Mouse (Mus musculus): ENCODE data around the gene Kank2. TPM values are rescaled to one million over a fixed set of nuclear protein-coding genes. Genes with fewer than 3 reads are reported as not detected.

Gene Kank2
- polyA plus RNA-seq, 1 experiment from 2014 or later: 9.9 TPM

GRCm38 (mm10) chr9:21723377-21724146, 75.0 kb downstream of the Kank2 start, which contains the start of gene Ldlr:
Gene Ldlr, plus strand, starts transcription at chr9:21723483.
- Histone ChIP-seq H3K4me3 (peak within 1 kb of the TSS; percentile 80), H3K27ac (replicated peaks) (peak within 1 kb of the TSS; percentile 95), H3K9ac (replicated peaks) (peak within 1 kb of the TSS; percentile 69), H3K27me3 (no peaks in the 10 kb centered on the region), H3K36me3 (peaks cover 18% of the 10 kb centered on the region), H3K9me3 (no peaks in the 10 kb centered on the region), H3K4me2 (replicated peaks) (peak within 1 kb of the TSS; percentile 79), H3K4me1 (peaks cover 27% of the 10 kb centered on the region)
- under 1% methylated on average over 47 of the region's 47 CpGs for WGBS
- ATAC-seq (ENCODE audit: low FRiP score, low read depth): peak; percentile 82

GRCm38 (mm10) chr9:21721036-21721435, 77.5 kb downstream of the Kank2 start:
- Histone ChIP-seq H3K9ac (replicated peaks) (no peak overlapping the region), H3K9me3 (no peaks in the 10 kb centered on the region), H3K4me1 (peaks cover 19% of the 10 kb centered on the region), H3K27me3 (no peaks in the 10 kb centered on the region), H3K27ac (replicated peaks) (0 out of 2 replicates have a peak overlapping the region, but pooled peaks have one; percentile 17), H3K4me3 (no peak overlapping the region), H3K36me3 (peaks cover under 1% of the 10 kb centered on the region; the same call in 1 of the 2 replicates), H3K4me2 (replicated peaks) (no peak overlapping the region)
- 95% methylated on average over 2 of the region's 2 CpGs for WGBS
- no peak for ATAC-seq (ENCODE audit: low FRiP score, low read depth)

GRCm38 (mm10) chr9:21717015-21717414, 81.5 kb downstream of the Kank2 start:
- ATAC-seq (ENCODE audit: low FRiP score, low read depth): no peak
- no peak overlapping the region for H3K9ac ChIP-seq (replicated peaks)
- no peaks in the 10 kb centered on the region for H3K4me1 ChIP-seq
- no peak overlapping the region for H3K4me3 ChIP-seq
- 87% methylated on average over 2 of the region's 2 CpGs for WGBS
- no peak overlapping the region for H3K4me2 ChIP-seq (replicated peaks)
- 0 out of 2 replicates have a peak, but pooled peaks cover 8% of the 10 kb centered on the region for H3K36me3 ChIP-seq
- H3K27me3 ChIP-seq: no peaks in the 10 kb centered on the region
- no peak overlapping the region for H3K27ac ChIP-seq (replicated peaks)
- H3K9me3 ChIP-seq: no peaks in the 10 kb centered on the region

Small RNA genes within 50 kb of the gene (microRNA-seq; reads per million reads assigned to microRNA genes)
- 5.6 reads per million, percentile 20 among the genes with 10 or more reads in this experiment for gene Mir7083

Other genes with a start within 250 kb of the Kank2 start
- 57.6 and 60.9 TPM in 2 replicates for gene Timm29, start 206.0 kb downstream of the Kank2 start, polyA plus RNA-seq (2016; fragmentation: Nextera tagmentation; extraction: Ambion mirVana)
- 20.8 and 21.2 TPM in 2 replicates for gene Yipf2, start 205.9 kb downstream of the Kank2 start, polyA plus RNA-seq (2016; fragmentation: Nextera tagmentation; extraction: Ambion mirVana)
- gene Smarca4, start 182.6 kb downstream of the Kank2 start, polyA plus RNA-seq (2016; fragmentation: Nextera tagmentation; extraction: Ambion mirVana): 178 and 189 TPM in 2 replicates
- gene Ldlr, start 75.3 kb downstream of the Kank2 start, polyA plus RNA-seq (2016; fragmentation: Nextera tagmentation; extraction: Ambion mirVana): 39.5 and 43.5 TPM in 2 replicates
- 74.2 and 87.2 TPM in 2 replicates for gene Spc24, start 38.4 kb downstream of the Kank2 start, polyA plus RNA-seq (2016; fragmentation: Nextera tagmentation; extraction: Ambion mirVana)
- gene Angptl8, start 36.8 kb upstream of the Kank2 start, polyA plus RNA-seq (2016; fragmentation: Nextera tagmentation; extraction: Ambion mirVana): 0.28 and 0.64 TPM in 2 replicates
- 20.0 and 24.5 TPM in 2 replicates for gene Dock6, start 53.9 kb upstream of the Kank2 start, polyA plus RNA-seq (2016; fragmentation: Nextera tagmentation; extraction: Ambion mirVana)
- 13.2 and 13.4 TPM in 2 replicates for gene Rab3d, start 119.4 kb upstream of the Kank2 start, polyA plus RNA-seq (2016; fragmentation: Nextera tagmentation; extraction: Ambion mirVana)
- 6.1 and 6.9 TPM in 2 replicates for gene Ccdc159, start 128.7 kb upstream of the Kank2 start, polyA plus RNA-seq (2016; fragmentation: Nextera tagmentation; extraction: Ambion mirVana)
- 32.7 and 36.9 TPM in 2 replicates for gene Tmem205, start 128.8 kb upstream of the Kank2 start, polyA plus RNA-seq (2016; fragmentation: Nextera tagmentation; extraction: Ambion mirVana)
- 45.6 and 47.0 TPM in 2 replicates for gene Plppr2, start 138.3 kb upstream of the Kank2 start, polyA plus RNA-seq (2016; fragmentation: Nextera tagmentation; extraction: Ambion mirVana)
- gene Swsap1, start 157.0 kb upstream of the Kank2 start, polyA plus RNA-seq (2016; fragmentation: Nextera tagmentation; extraction: Ambion mirVana): 7.8 and 8.1 TPM in 2 replicates
- gene Epor, start 164.8 kb upstream of the Kank2 start, polyA plus RNA-seq (2016; fragmentation: Nextera tagmentation; extraction: Ambion mirVana): 3.0 and 3.4 TPM in 2 replicates
- 2.7 TPM in 2 replicates for gene Rgl3, start 190.7 kb upstream of the Kank2 start, polyA plus RNA-seq (2016; fragmentation: Nextera tagmentation; extraction: Ambion mirVana)
- 3.8 and 4.9 TPM in 2 replicates for gene Ccdc151, start 203.9 kb upstream of the Kank2 start, polyA plus RNA-seq (2016; fragmentation: Nextera tagmentation; extraction: Ambion mirVana)
- 99.2 and 100.0 TPM in 2 replicates for gene Prkcsh, start 204.1 kb upstream of the Kank2 start, polyA plus RNA-seq (2016; fragmentation: Nextera tagmentation; extraction: Ambion mirVana)